Mouse (Mus musculus): ENCODE results near the gene Slc35d3. TPM values are rescaled to one million over a fixed set of nuclear protein-coding genes. Genes with fewer than 3 reads are reported as not detected.

Slc35d3 gene
- 0.59 and 4.0 TPM in 2 replicates for polyA plus RNA-seq (2012; rRNA removed)

DNA sequence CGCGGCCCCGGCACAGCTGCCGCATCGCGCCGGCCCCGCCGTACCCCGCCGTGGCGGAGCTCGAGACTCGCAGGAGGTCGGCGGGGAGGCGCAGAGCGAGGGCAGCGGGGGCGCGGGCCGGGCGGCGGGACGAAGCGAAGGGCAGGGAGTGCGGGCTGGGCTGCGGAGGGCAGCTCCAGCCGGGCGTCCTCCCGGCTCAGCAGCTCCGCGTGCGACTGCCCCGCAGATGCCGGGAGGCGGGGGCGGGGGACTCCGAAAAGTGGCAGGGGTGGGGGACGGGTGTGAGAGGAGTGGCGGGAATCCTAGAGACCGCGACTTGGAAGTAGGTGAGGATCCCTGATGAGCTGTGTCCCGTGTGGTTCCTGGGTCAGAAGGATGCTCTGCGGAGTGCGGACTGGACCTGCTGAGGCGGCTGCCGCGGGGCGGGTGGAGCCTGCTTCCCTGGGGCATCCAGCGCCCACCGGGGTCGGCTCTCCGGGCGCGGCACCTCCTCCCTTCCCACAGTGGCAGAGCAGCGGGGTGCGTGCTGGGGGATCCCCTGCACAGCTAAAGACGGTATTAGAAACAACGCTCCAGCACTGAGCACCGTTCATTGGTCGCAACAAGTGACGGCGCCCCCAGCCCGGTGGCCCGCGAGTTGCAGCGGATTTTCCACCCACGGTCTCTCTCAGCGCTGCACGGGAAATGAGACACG lies at the start of gene Slc35d3:
Gene Slc35d3, minus strand, starts transcription at position 462 of the 694 bp plus-strand sequence.
- TF ChIP-seq CTCF (IDR thresholded peaks at IDR 0.05; ENCODE audit: extremely low read depth, insufficient read depth, low read length), result no peak
- TF ChIP-seq POLR2A (IDR thresholded peaks at IDR 0.05; ENCODE audit: extremely low read depth, insufficient read depth, low read length), result no peak
- no peaks in the 10 kb centered on the region for H3K4me1 ChIP-seq (ENCODE audit: control insufficient read depth, insufficient read depth, low read length)
- H3K27ac ChIP-seq (ENCODE audit: insufficient read depth, low read length), result no peak within 1 kb of the TSS
- H3K4me3 ChIP-seq (ENCODE audit: insufficient read depth, low read length), result peak within 1 kb of the TSS; percentile 47

DNA sequence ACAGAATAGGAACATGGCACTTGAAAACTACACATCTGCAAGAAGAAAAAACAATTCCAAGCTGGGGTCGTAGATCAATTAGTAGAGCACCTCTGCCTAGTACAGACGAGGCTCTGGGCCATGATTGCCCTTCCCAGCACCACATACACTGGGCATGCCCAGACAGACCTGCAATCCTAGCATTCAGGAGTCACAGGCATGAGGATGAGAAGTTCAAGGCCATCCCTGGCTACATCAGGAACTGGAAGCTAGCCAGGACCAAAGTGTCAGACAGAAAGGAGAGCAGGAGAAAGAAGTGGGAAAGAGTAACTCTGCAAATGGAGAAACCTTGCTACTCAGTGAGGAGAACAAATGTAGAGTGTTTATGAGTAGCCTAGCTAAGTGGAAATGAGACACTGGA lies 48.9 kb upstream of the Slc35d3 start:
- Histone ChIP-seq H3K4me3 (ENCODE audit: insufficient read depth, low read length) (no peak overlapping the region), H3K27ac (ENCODE audit: insufficient read depth, low read length) (no peak overlapping the region), H3K4me1 (ENCODE audit: control insufficient read depth, insufficient read depth, low read length) (peaks cover 4% of the 10 kb centered on the region)
- no peak for TF ChIP-seq POLR2A (IDR thresholded peaks at IDR 0.05; ENCODE audit: extremely low read depth, insufficient read depth, low read length)
- no peak for TF ChIP-seq CTCF (IDR thresholded peaks at IDR 0.05; ENCODE audit: extremely low read depth, insufficient read depth, low read length)

DNA sequence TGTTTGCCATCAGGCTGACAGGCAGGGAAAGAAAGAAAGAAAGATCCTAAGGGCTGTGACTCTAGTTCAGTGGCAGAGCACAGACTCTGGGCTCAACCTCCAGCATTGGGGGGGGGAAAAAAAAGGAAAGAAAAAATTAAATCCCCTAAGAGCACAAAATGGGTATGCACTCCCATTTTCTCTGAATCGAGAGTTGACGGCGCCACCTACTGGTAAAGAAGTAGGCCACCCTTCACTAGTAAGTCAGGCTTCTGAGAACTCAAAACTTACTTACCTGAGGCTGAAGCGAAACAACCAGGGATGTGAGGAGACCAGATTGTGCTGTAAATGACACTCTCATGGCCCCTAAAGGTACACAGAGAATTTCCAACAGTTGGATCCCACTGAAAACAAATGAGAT lies 42.7 kb upstream of the Slc35d3 start:
- peak; percentile 67 for TF ChIP-seq CTCF (IDR thresholded peaks at IDR 0.05; ENCODE audit: extremely low read depth, insufficient read depth, low read length)
- TF ChIP-seq POLR2A (IDR thresholded peaks at IDR 0.05; ENCODE audit: extremely low read depth, insufficient read depth, low read length), result no peak
- Histone ChIP-seq H3K4me1 (ENCODE audit: control insufficient read depth, insufficient read depth, low read length) (no peaks in the 10 kb centered on the region; the same call in 1 of the 2 replicates), H3K4me3 (ENCODE audit: insufficient read depth, low read length) (no peak overlapping the region), H3K27ac (ENCODE audit: insufficient read depth, low read length) (no peak overlapping the region)

DNA sequence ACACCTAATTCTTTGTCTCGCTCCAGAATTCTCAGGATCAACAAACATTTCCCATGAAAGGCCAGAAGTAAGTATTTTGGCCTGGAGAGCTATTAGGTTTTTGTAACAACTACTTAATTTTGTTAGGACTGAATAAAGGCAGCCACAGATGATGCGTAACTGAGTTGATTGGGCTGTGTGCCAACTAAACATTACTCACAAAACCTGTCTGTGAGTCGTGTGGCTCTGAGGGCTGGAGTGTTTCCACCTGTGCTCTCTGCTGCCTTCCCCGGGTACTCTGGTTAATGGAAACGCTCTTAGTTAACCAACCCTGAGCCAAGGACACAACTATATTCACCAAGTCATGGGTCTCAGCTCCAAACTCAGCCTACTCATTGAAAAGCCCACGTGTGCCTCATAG lies 41.9 kb upstream of the Slc35d3 start:
- TF ChIP-seq POLR2A (IDR thresholded peaks at IDR 0.05; ENCODE audit: extremely low read depth, insufficient read depth, low read length) (no peak), CTCF (IDR thresholded peaks at IDR 0.05; ENCODE audit: extremely low read depth, insufficient read depth, low read length) (no peak)

DNA sequence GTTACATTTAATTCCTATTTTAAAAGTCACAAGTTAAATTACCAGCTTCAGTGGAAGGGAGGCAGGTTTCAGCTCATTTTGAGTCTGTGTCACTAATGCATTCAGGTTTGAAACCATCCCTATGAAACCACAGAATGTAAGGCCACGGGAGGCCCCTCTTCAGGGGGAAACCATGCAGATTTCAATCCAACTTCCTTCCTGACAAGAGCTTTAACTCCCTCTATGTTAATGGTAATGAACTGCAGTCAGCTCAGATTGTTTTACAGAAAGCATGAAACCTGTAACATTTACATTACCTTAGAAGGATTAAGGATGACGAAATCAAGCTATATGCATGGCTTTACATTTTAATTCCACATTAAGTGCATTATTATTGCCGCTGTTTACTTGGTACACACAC lies 40.4 kb upstream of the Slc35d3 start:
- H3K27ac ChIP-seq (ENCODE audit: insufficient read depth, low read length), result no peak overlapping the region
- no peak overlapping the region for H3K4me3 ChIP-seq (ENCODE audit: insufficient read depth, low read length)
- TF ChIP-seq CTCF (IDR thresholded peaks at IDR 0.05; ENCODE audit: extremely low read depth, insufficient read depth, low read length) (no peak), POLR2A (IDR thresholded peaks at IDR 0.05; ENCODE audit: extremely low read depth, insufficient read depth, low read length) (no peak)
- H3K4me1 ChIP-seq (ENCODE audit: control insufficient read depth, insufficient read depth, low read length), result no peaks in the 10 kb centered on the region; the same call in 1 of the 2 replicates

More for the DNA sequence above, 41.9 kb upstream of the Slc35d3 start:
- Histone ChIP-seq H3K4me3 (ENCODE audit: insufficient read depth, low read length) (no peak overlapping the region), H3K4me1 (ENCODE audit: control insufficient read depth, insufficient read depth, low read length) (no peaks in the 10 kb centered on the region; the same call in 1 of the 2 replicates), H3K27ac (ENCODE audit: insufficient read depth, low read length) (no peak overlapping the region)

DNA sequence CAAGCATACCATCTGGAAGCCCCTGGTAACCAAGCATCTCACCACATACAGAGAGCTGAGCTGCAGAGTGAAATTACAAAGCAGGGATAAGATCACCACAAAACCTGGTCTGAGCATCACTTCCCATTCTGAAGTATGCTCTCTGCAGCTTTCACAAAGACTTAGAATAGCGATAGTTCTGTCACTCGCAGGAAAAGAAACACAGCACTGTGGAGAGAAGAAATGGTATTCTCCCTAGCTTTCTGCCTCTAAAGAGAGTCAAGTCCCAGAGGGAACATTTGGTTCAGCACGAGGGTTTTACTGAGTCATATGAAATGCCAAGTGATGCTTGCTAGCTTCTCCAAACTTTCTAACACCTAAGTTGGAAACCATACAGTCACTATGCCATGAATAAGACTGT lies 38.6 kb upstream of the Slc35d3 start:
- Histone ChIP-seq H3K4me1 (ENCODE audit: control insufficient read depth, insufficient read depth, low read length) (no peaks in the 10 kb centered on the region; the same call in 1 of the 2 replicates), H3K4me3 (ENCODE audit: insufficient read depth, low read length) (no peak overlapping the region), H3K27ac (ENCODE audit: insufficient read depth, low read length) (no peak overlapping the region)
- TF ChIP-seq POLR2A (IDR thresholded peaks at IDR 0.05; ENCODE audit: extremely low read depth, insufficient read depth, low read length), result no peak

DNA sequence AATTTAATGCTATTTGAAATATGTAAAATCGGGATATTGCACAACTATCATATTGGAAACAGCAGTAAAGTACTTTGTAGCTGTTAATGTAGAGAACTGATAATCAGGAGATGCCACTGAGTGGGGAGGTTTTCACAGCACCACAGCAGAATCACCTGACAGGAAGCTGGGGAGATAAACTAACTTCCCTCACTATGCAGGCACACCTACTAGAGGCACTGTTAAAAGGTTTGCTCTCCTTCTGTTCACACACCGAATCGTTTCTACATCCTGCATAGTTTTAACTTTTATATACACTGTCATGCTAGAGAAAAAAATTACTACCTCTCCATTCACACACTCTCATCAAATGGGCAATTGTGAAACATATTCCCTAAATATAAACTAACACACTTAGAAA lies 35.0 kb upstream of the Slc35d3 start:
- Histone ChIP-seq H3K4me1 (ENCODE audit: control insufficient read depth, insufficient read depth, low read length) (no peaks in the 10 kb centered on the region; the same call in 1 of the 2 replicates), H3K4me3 (ENCODE audit: insufficient read depth, low read length) (no peak overlapping the region), H3K27ac (ENCODE audit: insufficient read depth, low read length) (no peak overlapping the region)
- TF ChIP-seq POLR2A (IDR thresholded peaks at IDR 0.05; ENCODE audit: extremely low read depth, insufficient read depth, low read length), result no peak
- TF ChIP-seq CTCF (IDR thresholded peaks at IDR 0.05; ENCODE audit: extremely low read depth, insufficient read depth, low read length), result no peak

DNA sequence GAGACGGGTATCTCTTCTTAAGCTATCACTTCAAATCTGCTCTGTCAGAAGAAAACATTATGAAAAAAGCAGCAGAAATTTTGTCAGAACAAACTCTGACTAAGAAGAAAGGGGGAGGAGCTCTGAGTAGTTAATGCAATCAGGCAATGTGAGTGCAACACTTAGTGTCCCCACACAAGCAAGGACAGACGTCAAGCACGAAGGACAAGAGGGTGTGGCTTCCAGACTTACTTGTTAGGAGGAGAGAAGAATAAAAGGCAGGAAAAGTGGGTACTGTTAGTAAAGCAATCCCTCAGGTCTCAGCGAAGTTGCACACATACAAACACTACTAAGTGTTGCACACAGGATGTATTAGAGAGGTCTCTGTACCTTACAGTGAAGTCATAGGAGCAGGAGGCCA lies 33.1 kb upstream of the Slc35d3 start:
- no peak for TF ChIP-seq POLR2A (IDR thresholded peaks at IDR 0.05; ENCODE audit: extremely low read depth, insufficient read depth, low read length)
- no peak for TF ChIP-seq CTCF (IDR thresholded peaks at IDR 0.05; ENCODE audit: extremely low read depth, insufficient read depth, low read length)

DNA sequence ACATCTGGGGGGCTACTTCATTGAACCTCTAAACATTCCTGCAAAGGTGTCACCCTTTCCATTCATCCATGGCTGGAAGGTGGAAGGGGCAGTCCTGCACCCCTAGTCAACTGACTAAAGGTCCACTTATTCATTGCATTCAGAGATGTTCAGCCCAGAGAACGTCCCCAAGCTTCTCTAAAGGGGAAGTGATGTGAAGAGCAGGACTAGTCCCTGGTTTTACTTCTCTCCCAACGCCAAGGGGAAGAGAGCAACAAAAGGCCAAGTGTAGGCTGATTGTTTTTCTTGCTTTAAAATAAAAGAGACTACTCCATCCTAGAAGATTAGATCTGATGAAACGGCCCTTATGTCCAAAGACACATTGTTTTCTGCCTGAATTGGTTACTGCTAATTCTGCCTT lies 29.2 kb upstream of the Slc35d3 start:
- Histone ChIP-seq H3K4me3 (ENCODE audit: insufficient read depth, low read length) (no peak overlapping the region), H3K27ac (ENCODE audit: insufficient read depth, low read length) (no peak overlapping the region), H3K4me1 (ENCODE audit: control insufficient read depth, insufficient read depth, low read length) (no peaks in the 10 kb centered on the region)
- no peak for TF ChIP-seq POLR2A (IDR thresholded peaks at IDR 0.05; ENCODE audit: extremely low read depth, insufficient read depth, low read length)
- no peak for TF ChIP-seq CTCF (IDR thresholded peaks at IDR 0.05; ENCODE audit: extremely low read depth, insufficient read depth, low read length)

More for the DNA sequence above, 33.1 kb upstream of the Slc35d3 start:
- no peaks in the 10 kb centered on the region for H3K4me1 ChIP-seq (ENCODE audit: control insufficient read depth, insufficient read depth, low read length)
- H3K27ac ChIP-seq (ENCODE audit: insufficient read depth, low read length), result no peak overlapping the region
- no peak overlapping the region for H3K4me3 ChIP-seq (ENCODE audit: insufficient read depth, low read length)

DNA sequence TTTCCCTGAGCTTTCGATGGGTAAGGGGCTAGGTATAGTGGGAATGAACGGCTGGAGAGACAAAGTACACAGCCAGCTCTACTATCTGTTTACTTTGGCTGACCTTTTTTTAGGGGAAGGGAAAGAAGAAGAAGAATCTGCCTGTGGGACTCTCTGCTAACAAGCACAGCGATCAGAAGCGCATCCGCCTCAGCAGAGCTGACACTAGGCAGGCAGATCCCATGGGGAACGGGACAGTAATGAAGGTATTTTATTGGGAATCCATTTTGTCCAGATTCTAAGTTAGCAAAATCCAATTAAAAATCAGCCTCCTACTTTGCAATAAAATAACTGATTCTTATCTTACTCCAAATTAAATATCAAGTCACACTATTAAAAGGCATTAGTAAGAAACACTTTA lies 27.9 kb upstream of the Slc35d3 start:
- TF ChIP-seq POLR2A (IDR thresholded peaks at IDR 0.05; ENCODE audit: extremely low read depth, insufficient read depth, low read length) (no peak), CTCF (IDR thresholded peaks at IDR 0.05; ENCODE audit: extremely low read depth, insufficient read depth, low read length) (no peak)
- Histone ChIP-seq H3K4me1 (ENCODE audit: control insufficient read depth, insufficient read depth, low read length) (no peaks in the 10 kb centered on the region), H3K4me3 (ENCODE audit: insufficient read depth, low read length) (no peak overlapping the region), H3K27ac (ENCODE audit: insufficient read depth, low read length) (no peak overlapping the region)

Measured in cortical plate, adult 2 months (tissue).